Mouse (Mus musculus) liver, embryonic 14.5 days (tissue): ENCODE measurements around the gene Arsj.

Source experiments
- CTCF ChIP-seq: IDR thresholded peaks from 2 replicates; pipeline ENCODE4 v1.5.1; 2016; ENCODE audit warnings: antibody characterized with exemption, low read depth, control low read depth
- EP300 ChIP-seq: IDR thresholded peaks from 2 replicates; pipeline ENCODE4 v1.6.1; 2016; ENCODE audit warnings: antibody characterized with exemption, low read depth

DNA sequence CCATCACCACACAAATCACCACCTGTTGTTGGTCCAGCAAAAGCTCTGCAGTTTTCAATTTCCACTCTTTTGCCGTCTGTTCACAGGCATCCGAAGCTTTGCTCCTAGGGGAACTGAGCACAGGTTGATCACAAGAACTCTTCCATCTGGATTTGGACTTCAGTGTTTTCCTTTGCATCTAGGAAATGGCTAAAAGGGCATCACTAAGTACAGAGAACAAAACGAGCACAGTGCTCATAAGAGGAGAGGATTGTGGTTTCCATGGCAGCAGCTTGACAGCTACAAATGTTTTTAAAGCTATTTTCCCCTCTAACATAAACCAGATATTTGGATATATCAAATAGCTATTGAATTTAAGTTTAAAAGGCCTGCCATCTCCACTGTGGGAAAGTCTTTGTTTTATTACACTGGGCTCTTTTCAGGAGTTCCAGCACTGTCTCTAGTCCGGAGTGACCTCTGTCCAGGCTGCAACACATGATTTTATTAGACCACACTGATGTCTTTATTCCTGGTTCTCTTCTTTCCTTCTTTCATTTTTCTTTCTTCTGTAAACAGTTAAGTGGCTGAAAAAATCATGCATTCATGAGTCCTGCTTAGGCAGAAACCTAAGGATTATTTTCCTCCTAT, 38.5 kb upstream of the Arsj start:
- no peak for TF ChIP-seq EP300
- TF ChIP-seq CTCF: no peak
